Mouse (Mus musculus) cerebellum, postnatal 10 days (tissue): Measurements from ENCODE around the gene Crmp1.

Source experiments
- DNase-seq, 2 experiments: peaks; one replicate each; pipeline ENCODE4 v3.0.0; 2021; ENCODE audit warnings: mixed read lengths in 2 of 2

The Crmp1 gene

DNA sequence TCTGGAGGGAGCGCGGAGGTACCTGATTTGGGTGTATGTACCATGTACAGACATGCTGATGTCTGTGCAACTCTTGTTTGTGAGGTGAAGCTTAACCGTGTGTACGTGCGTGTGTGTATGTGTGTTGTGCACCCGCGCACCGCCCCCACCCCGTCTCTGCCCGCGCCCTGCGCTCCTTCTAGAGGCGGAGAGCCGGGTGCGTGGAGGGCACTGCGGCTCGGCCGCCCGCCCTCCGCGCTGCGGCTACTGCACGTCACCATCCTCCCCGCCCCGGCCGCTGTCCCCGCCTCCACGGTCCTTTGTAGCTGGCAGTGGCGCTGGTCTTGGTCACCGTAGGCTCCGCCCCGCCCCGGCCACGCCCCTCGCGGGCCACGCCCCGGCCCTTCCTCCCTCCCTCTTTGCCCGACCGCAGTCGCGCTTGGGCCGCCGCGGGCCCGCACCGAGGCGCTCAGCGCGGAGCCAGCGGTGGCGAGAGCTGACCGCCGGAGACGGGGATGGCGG is at the start of gene Crmp1:
Gene Crmp1 (plus strand): TSS at position 290 of the 501 bp plus-strand sequence.
- DNase-seq: peak; percentile 96 to 98

GRCm38 (mm10) chr5:37196196-37196595 is 45.5 kb upstream of the Crmp1 start:
- DNase-seq: no peak

DNA sequence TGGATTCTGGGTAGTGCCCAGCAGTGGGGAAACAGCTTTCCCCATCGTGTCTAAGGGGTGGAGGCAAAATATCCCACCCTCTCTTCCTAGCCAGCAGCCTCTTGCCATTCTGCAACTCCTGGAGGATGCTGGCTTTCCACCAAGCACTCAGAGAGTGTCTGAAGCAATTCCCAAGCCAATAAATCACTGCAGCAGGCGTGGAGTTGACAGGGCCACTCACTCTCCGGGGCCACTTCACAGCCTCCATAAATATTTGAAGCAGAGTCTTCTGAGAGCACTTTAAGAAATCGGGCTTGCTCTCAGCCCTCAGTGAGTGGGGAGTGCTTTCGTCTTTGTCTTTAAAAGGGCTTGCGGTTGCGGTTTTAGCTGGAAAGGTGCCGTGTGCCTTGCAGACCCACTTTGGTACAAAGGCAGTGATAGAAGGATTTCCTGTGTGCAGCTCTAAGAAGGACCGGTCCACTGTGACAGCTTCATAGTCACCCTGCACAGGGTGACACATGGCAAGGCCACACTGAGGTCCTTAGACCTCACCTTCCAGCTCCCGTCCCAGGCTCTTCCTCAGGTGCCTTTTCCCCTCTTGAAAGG is 45.0 kb upstream of the Crmp1 start:
- peak in 1 of 2 experiments; percentile 34 for DNase-seq

- DNase-seq: peak in 1 of 2 experiments; percentile 38
These were observed 44.3 kb upstream of the Crmp1 start for GRCm38 (mm10) chr5:37197423-37197822.

- peak; percentile 73 to 81 for DNase-seq
These were observed 43.6 kb upstream of the Crmp1 start for GRCm38 (mm10) chr5:37198011-37198688.

GRCm38 (mm10) chr5:37202285-37202684 is 39.5 kb upstream of the Crmp1 start:
- no peak for DNase-seq

GRCm38 (mm10) chr5:37204886-37205285 is 36.9 kb upstream of the Crmp1 start:
- DNase-seq: peak in 1 of 2 experiments; percentile 31

GRCm38 (mm10) chr5:37205420-37205819 is 36.3 kb upstream of the Crmp1 start:
- DNase-seq: no peak

DNA sequence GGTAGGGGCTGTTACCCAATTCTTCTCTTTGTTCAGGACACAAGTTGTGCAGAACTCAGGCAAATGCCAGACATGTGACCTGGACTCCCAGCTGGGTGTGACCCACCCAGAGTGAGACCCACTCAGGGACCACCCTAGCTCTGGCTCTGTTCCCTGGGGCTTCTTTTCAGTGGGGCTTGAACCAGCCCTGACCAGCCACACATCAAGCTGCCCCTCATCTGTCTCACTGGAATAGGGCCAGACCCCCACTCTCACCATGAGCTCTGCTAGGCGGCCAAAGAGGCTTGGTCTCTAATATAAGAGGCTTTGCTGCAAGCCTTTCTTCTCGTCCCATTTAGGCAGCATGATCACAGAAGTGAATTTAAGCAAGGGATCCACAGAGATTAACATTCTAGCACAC is 35.4 kb upstream of the Crmp1 start:
- peak; percentile 66 to 80 for DNase-seq

DNA sequence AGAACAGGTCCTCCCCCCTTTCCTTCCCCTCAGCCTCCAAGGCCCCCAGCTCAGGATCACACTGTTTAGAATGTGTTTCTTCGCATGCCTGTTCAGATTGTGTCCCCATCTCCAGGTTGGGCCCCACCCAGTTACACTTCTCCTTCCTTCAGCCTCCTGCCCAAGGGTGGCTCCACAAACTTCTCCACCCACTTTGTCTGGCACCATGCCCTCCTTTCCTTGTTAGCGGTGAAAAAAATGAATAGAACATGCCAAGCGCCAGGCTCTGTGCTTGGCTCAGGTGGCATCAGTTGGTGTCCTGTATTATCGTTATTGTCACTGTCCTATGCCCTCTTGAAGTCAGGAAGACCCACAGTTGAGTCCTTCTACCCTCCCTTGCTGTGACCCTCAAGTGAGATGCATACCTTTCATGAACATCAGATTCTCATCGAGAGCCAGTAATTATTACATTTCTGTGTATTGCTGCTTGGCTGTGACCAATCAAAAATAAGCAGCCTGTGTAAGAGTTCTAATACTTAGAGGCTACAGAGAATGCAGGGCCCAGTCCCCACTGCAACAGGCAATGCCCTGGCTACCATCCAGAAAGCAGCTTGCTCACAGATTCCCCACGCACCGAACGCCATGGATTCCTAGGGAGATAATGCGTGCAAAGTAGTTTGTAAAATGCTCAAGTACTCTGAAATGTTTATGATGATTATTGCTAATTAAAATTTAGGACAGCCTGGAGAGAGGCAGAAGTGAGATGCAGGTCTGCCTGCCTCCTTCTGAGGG is 28.6 kb upstream of the Crmp1 start:
- DNase-seq: peak in 1 of 2 experiments; percentile 44

DNA sequence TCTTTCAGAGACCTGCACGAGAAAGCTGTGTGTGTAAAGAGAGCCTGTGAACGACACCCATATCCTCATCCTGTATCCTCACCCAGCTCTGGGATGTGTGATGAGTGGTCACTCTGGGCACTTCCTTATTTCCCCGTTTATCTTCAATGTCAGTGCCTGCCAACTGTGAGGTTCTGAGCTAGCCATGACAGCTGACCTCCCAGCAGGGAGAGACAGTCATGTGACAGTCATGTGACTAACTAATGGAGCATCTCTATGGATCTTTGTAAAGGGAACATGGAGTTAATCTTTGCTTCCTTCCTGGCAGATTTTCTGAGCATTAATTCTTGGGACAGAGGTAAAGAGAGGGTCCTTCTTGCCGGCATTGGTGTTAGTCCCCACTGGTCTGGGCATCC is 28.0 kb upstream of the Crmp1 start:
- DNase-seq: peak; percentile 59 to 61

DNA sequence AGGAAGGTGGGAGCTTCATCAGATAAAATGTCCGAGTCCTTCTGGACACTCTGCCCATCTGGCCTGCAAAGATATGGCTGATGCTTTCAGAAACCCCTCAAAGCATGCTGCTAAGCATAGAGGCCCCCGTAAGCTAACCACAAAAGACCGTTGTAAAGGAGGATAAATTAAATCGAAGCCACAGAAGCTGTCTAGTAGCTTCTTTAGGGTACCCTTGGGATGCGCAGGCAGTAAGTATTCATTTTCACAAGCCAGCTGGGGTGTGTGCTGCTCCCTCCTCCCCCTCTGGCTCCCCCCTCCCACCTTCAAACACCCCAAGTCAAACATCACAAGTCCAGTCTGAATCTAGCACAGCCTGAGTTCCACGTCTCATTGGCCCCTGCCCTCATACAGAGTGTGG is 27.1 kb upstream of the Crmp1 start:
- DNase-seq: no peak

DNA sequence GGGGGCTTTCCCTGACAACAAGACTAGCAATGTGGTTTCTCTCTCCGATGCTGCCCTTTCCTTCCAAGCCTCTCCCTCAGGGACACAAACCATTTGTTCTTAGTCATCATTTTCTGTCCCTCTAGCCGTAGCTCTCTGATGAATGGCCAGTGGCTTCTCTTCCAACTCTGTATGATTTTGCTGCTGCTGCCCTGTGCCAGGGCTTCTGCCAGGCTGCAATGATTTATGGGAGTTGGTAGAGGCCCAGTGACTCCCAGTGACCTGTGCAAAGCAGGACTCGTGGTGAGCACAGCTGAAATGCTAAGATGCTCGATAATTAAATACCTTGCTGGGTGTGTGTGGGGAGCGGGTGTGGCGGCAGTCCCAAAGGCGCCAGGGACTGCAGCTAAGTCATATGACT is 26.5 kb upstream of the Crmp1 start:
- peak; percentile 36 to 38 for DNase-seq

GRCm38 (mm10) chr5:37219615-37220014 is 22.1 kb upstream of the Crmp1 start:
- peak in 1 of 2 experiments; percentile 26 for DNase-seq

- no peak for DNase-seq
These were observed 21.2 kb upstream of the Crmp1 start for GRCm38 (mm10) chr5:37220575-37220974.

DNA sequence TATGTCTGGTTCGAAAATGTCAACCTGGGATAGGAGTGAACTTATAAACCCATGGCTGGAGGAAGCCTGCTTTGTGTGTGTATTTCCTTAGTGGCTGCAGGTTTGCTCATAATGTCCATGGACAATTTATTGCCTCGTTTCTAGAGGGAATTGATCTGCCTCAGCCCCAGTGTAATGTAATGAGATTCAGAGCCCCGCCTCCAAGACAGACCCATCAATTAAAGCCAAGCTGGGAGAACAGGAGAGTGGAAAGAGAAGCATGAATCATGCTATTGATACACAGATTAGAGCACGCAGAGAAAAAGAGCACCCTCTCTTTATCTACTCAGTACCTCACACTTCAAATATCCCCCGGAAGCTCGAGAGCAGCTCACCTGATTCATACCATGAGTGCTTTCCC is 20.2 kb upstream of the Crmp1 start:
- no peak for DNase-seq

DNA sequence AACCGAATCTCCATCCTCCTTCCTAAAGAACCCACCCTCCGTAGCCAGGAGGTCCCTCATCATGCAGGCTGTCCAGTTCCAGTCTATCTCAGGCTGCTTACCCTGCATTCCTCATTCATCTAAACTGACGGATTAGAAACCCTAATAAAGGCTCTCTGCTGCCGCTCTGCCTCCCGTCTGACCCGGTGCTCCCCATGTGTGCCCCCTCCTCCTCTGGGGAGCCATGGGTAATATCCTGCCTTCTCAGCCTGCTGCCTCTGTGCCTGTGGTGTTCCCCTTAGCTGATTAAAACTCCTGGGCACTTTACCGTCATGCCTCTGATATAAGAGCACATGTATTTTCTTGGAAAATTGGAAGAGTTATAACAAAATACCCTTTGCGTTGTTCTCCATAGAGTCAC is 19.4 kb upstream of the Crmp1 start:
- DNase-seq: no peak

DNA sequence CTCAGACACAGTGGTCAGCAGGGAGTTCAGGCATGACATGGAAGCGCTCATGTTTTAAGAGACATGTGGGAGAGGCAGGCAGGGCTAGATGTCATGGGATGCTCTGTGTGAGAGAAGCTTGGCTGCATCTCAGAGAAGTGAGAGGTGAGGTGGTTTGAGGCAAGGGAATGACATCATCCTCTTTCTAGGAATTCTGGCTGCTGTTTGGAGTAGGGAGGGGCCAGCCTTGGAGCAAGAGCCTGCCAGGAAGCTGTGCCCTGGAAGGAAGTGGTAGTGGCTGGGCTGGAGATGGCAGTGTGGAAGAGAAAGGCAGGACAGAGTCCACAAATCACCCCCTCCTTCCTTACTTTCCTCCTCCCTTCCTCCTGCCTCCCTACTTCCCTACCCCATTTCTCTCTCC is 16.0 kb upstream of the Crmp1 start:
- peak in 1 of 2 experiments; percentile 18 for DNase-seq

- DNase-seq: peak; percentile 53 to 70
These were observed 13.6 kb upstream of the Crmp1 start for GRCm38 (mm10) chr5:37227956-37228680.

DNA sequence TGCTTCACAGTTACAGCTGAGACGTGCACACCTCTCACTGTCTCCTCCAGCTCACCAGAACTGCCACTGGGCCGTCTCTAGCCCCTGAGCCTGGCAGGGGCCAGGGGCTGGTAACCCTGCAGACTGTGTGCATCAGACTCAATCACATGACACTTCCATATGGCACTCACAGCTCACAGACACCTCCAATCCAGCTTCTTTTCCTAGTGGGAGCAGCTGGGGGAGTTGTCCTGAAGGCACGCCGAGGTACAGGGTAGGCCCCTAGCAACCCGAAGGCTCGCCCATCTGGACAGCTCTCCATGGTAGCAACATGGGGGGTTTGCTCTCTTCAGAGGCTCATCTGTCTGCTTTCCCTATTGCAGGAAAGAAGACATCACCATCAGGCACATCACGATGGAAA is 12.8 kb upstream of the Crmp1 start:
- no peak for DNase-seq

GRCm38 (mm10) chr5:37233010-37233557 is 8.7 kb upstream of the Crmp1 start:
- DNase-seq: no peak

- DNase-seq: no peak
These were observed 3.1 kb upstream of the Crmp1 start for GRCm38 (mm10) chr5:37238654-37239053.

GRCm38 (mm10) chr5:37240550-37240949 is 1.2 kb upstream of the Crmp1 start:
- peak; percentile 45 to 59 for DNase-seq
